Mouse (Mus musculus): ENCODE measurements around the gene Col23a1. TPM values are rescaled to one million over a fixed set of nuclear protein-coding genes. Genes with fewer than 3 reads are reported as not detected.

Col23a1 gene
- polyA plus RNA-seq, 1 experiment from 2014 or later = 13.3 TPM

DNA sequence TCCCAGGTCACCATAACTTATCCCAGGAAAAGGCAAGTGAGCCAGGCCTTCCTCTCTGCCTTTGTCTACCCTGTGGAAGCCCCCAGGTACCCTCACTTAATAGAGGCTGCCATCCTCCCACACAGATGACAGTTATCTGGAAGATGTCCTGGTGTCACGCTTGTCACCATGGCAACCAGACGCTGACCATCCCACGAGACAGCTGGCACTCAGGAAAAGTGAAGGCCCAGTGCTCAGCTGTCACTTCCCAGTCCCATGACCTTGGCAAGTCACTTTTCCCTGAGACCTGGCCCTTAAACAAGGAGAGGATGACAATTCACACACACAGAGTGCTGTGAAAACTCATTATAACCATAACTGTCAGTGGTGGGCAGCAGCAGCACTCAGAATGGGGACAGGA, 262.4 kb downstream of the Col23a1 start:
- no peak for ATAC-seq (ENCODE audit: insufficient number of reproducible peaks, insufficient read depth, low FRiP score, low read depth)
- no peak overlapping the region for H3K4me2 ChIP-seq (ENCODE audit: low read length)
- WGBS = 42% methylated on average over 3 of the region's 3 CpGs
- peaks cover 10 to 14% of the 10 kb centered on the region in 2 experiments; a peak in 3 of 4 replicates for H3K4me1 ChIP-seq (ENCODE audit: control insufficient read depth in 2 of 2, insufficient read depth in 2 of 2, low read length in 2 of 2)
- H3K36me3 ChIP-seq (ENCODE audit: control insufficient read depth, insufficient read depth, low read length) = no peaks in the 10 kb centered on the region
- no peak overlapping the region for H3K9ac ChIP-seq (ENCODE audit: low read length)
- H3K27ac ChIP-seq (replicated peaks in 1 of 2; ENCODE audit: control insufficient read depth in 1 of 2, insufficient read depth in 1 of 2, low read depth in 2 of 2, low read length in 2 of 2) = no peak overlapping the region
- H3K9me3 ChIP-seq (ENCODE audit: control insufficient read depth, low read length) = no peaks in the 10 kb centered on the region
- no peak overlapping the region for H3K4me3 ChIP-seq (ENCODE audit: control insufficient read depth in 1 of 2, insufficient read depth in 1 of 2, low read depth in 1 of 2, low read length in 2 of 2)
- H3K27me3 ChIP-seq (ENCODE audit: control insufficient read depth, insufficient read depth, low read length) = no peaks in the 10 kb centered on the region

DNA sequence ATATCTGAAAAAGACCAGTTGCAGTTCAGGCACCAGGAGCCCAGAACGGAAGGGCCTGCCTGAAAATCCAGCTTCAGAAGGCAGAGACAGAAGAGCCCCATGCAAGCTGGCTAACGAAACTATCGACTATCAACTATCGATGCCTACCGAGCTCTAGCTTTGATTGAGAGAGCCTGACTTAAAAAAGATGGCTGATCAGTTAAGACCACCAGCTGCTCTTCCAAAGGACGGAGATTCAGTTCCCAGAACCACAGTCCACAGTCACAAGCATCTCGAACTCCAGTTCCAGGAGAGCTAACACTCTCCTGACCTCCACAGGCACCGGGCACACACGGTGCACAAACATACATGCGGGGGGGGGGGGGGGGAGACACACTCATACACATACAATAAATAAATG, 264.9 kb downstream of the Col23a1 start:
- 65% methylated on average over 9 of the region's 10 CpGs for WGBS
- no peak for ATAC-seq (ENCODE audit: insufficient number of reproducible peaks, insufficient read depth, low FRiP score, low read depth)
- Histone ChIP-seq H3K9me3 (ENCODE audit: control insufficient read depth, low read length) (no peaks in the 10 kb centered on the region), H3K9ac (ENCODE audit: low read length) (no peak overlapping the region), H3K4me3 (ENCODE audit: control insufficient read depth in 1 of 2, insufficient read depth in 1 of 2, low read depth in 1 of 2, low read length in 2 of 2) (no peak overlapping the region), H3K27ac (replicated peaks in 1 of 2; ENCODE audit: control insufficient read depth in 1 of 2, insufficient read depth in 1 of 2, low read depth in 2 of 2, low read length in 2 of 2) (no peak overlapping the region), H3K27me3 (ENCODE audit: control insufficient read depth, insufficient read depth, low read length) (no peaks in the 10 kb centered on the region), H3K36me3 (ENCODE audit: control insufficient read depth, insufficient read depth, low read length) (no peaks in the 10 kb centered on the region), H3K4me2 (ENCODE audit: low read length) (no peak overlapping the region), H3K4me1 (ENCODE audit: control insufficient read depth in 2 of 2, insufficient read depth in 2 of 2, low read length in 2 of 2) (peaks cover 10 to 14% of the 10 kb centered on the region in 2 experiments; a peak in 3 of 4 replicates)

DNA sequence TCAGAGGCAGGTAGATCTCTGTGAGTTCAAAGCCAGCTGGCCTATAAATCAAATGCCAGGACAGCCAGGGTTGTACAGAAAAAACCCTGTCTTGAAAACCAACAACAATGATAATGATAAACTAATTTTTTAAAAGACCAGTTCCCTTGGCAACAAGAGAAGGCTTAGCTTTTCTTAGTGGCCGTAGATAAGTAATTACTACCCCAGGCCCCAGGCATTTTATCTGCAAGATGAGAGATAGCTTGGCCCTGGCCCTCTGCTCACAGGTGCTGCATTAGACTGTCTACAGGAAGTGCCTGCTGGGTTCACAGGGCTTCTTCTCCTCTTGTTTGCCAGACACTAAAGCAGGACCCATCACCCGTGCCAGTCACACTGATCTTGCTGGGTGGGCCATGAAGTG, 265.3 kb downstream of the Col23a1 start:
- H3K4me3 ChIP-seq (ENCODE audit: control insufficient read depth in 1 of 2, insufficient read depth in 1 of 2, low read depth in 1 of 2, low read length in 2 of 2) = no peak overlapping the region
- no peaks in the 10 kb centered on the region for H3K36me3 ChIP-seq (ENCODE audit: control insufficient read depth, insufficient read depth, low read length)
- WGBS = 46% methylated on average over 2 of the region's 2 CpGs
- no peak overlapping the region for H3K9ac ChIP-seq (ENCODE audit: low read length)
- no peak overlapping the region for H3K4me2 ChIP-seq (ENCODE audit: low read length)
- H3K4me1 ChIP-seq (ENCODE audit: control insufficient read depth in 2 of 2, insufficient read depth in 2 of 2, low read length in 2 of 2) = peaks cover 10 to 14% of the 10 kb centered on the region in 2 experiments; a peak in 3 of 4 replicates
- H3K27me3 ChIP-seq (ENCODE audit: control insufficient read depth, insufficient read depth, low read length) = no peaks in the 10 kb centered on the region
- no peak for ATAC-seq (ENCODE audit: insufficient number of reproducible peaks, insufficient read depth, low FRiP score, low read depth)
- no peaks in the 10 kb centered on the region for H3K9me3 ChIP-seq (ENCODE audit: control insufficient read depth, low read length)
- H3K27ac ChIP-seq (replicated peaks in 1 of 2; ENCODE audit: control insufficient read depth in 1 of 2, insufficient read depth in 1 of 2, low read depth in 2 of 2, low read length in 2 of 2) = no peak overlapping the region

DNA sequence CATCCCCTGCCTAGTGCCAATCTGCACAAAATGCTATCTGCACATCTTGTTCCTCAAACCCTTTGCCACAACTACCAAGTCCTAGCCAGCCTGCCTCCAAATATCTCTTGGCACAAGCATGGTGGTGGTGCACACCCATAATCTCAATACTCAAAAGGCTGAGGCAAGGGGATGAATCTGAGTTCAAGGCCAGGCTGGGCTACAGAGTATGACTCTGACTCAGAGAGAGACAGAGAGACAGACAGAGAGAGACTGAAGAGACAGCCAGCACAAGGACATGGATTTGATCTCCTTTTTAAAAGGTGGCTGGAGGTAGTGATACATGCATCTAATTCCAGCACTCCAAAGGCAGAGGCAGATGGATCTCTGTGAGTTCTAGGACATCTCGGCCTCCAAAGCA, 273.6 kb downstream of the Col23a1 start:
- 74% methylated on average over 1 of the region's 1 CpGs for WGBS
- no peaks in the 10 kb centered on the region for H3K27me3 ChIP-seq (ENCODE audit: control insufficient read depth, insufficient read depth, low read length)
- no peaks in the 10 kb centered on the region for H3K36me3 ChIP-seq (ENCODE audit: control insufficient read depth, insufficient read depth, low read length)
- H3K4me1 ChIP-seq (ENCODE audit: control insufficient read depth in 2 of 2, insufficient read depth in 2 of 2, low read length in 2 of 2) = no peaks in the 10 kb centered on the region
- no peak overlapping the region for H3K4me2 ChIP-seq (ENCODE audit: low read length)
- no peak for ATAC-seq (ENCODE audit: insufficient number of reproducible peaks, insufficient read depth, low FRiP score, low read depth)
- H3K4me3 ChIP-seq (ENCODE audit: control insufficient read depth in 1 of 2, insufficient read depth in 1 of 2, low read depth in 1 of 2, low read length in 2 of 2) = no peak overlapping the region
- H3K27ac ChIP-seq (replicated peaks in 1 of 2; ENCODE audit: control insufficient read depth in 1 of 2, insufficient read depth in 1 of 2, low read depth in 2 of 2, low read length in 2 of 2) = no peak overlapping the region
- H3K9me3 ChIP-seq (ENCODE audit: control insufficient read depth, low read length) = peaks cover 3% of the 10 kb centered on the region; the same call in 1 of the 2 replicates
- H3K9ac ChIP-seq (ENCODE audit: low read length) = no peak overlapping the region

DNA sequence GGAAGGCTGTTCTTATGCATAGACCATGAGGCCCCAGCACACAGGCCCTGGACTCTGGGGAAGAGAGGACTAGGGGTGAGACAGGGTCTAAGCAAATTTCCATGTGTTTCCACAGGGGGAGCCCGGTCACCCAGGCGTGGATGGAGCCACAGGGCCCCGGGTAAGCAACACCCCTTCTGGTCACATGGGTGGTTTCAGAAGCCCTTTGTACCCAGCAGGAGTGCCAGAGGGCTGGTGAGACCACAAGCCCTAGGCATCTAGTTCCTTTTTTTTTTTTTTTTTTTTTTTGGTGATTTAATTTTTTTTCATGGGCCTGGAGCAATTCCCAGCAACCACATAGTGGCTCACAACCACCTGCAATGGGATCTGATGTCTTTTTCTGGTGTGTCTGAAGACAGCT, 275.3 kb downstream of the Col23a1 start:
- H3K9me3 ChIP-seq (ENCODE audit: control insufficient read depth, low read length) = peaks cover 3% of the 10 kb centered on the region; the same call in 1 of the 2 replicates
- no peak overlapping the region for H3K9ac ChIP-seq (ENCODE audit: low read length)
- no peak overlapping the region for H3K27ac ChIP-seq (replicated peaks in 1 of 2; ENCODE audit: control insufficient read depth in 1 of 2, insufficient read depth in 1 of 2, low read depth in 2 of 2, low read length in 2 of 2)
- no peaks in the 10 kb centered on the region for H3K4me1 ChIP-seq (ENCODE audit: control insufficient read depth in 2 of 2, insufficient read depth in 2 of 2, low read length in 2 of 2)
- no peak overlapping the region for H3K4me3 ChIP-seq (ENCODE audit: control insufficient read depth in 1 of 2, insufficient read depth in 1 of 2, low read depth in 1 of 2, low read length in 2 of 2)
- H3K4me2 ChIP-seq (ENCODE audit: low read length) = no peak overlapping the region
- no peaks in the 10 kb centered on the region for H3K27me3 ChIP-seq (ENCODE audit: control insufficient read depth, insufficient read depth, low read length)
- H3K36me3 ChIP-seq (ENCODE audit: control insufficient read depth, insufficient read depth, low read length) = no peaks in the 10 kb centered on the region
- 36% methylated on average over 3 of the region's 3 CpGs for WGBS
- no peak for ATAC-seq (ENCODE audit: insufficient number of reproducible peaks, insufficient read depth, low FRiP score, low read depth)

DNA sequence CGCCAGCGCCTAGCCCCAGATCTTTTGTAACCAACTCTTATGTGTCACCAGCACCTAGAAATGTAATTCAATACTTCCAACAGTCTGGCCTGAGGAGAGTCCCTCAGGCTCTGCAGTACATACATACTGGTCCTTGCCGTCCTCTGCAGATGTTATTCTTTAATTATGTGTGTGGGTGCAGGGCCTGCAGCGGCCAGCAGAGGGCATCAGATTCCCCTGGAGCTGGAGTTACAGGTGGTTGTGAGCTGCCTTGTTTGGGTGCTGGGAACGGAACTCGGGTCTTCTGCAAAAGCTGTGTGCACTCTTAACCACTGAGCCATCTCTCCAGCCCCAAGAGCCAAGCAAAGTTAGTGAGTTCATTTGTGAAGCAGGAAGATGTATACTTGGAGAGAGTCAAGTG, 276.2 kb downstream of the Col23a1 start:
- peaks cover 3% of the 10 kb centered on the region; the same call in 1 of the 2 replicates for H3K9me3 ChIP-seq (ENCODE audit: control insufficient read depth, low read length)
- H3K27me3 ChIP-seq (ENCODE audit: control insufficient read depth, insufficient read depth, low read length) = no peaks in the 10 kb centered on the region

DNA sequence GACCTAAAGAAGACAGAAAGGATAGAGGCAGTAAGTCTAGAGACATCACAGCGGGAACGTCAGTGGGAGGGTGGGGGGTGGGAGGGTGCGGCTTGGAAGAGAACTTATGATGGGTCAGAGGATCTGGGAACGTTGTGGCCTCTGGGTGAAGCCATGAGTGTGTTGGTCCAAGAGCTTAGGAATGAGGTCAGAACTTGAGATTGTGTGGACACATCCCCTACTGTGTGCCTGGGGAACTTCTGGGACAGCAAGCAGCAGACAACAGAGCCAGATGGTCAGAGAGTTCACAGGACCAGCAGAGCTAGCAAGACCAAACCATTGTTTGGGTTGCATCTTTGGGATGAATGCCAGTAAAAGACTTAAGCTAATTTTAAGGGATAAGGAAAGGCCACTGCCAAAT, 279.1 kb downstream of the Col23a1 start:
- Histone ChIP-seq H3K27me3 (ENCODE audit: control insufficient read depth, insufficient read depth, low read length) (no peaks in the 10 kb centered on the region), H3K27ac (replicated peaks in 1 of 2; ENCODE audit: control insufficient read depth in 1 of 2, insufficient read depth in 1 of 2, low read depth in 2 of 2, low read length in 2 of 2) (no peak overlapping the region), H3K4me1 (ENCODE audit: control insufficient read depth in 2 of 2, insufficient read depth in 2 of 2, low read length in 2 of 2) (no peaks in the 10 kb centered on the region), H3K9ac (ENCODE audit: low read length) (no peak overlapping the region), H3K4me2 (ENCODE audit: low read length) (no peak overlapping the region), H3K4me3 (ENCODE audit: control insufficient read depth in 1 of 2, insufficient read depth in 1 of 2, low read depth in 1 of 2, low read length in 2 of 2) (no peak overlapping the region), H3K36me3 (ENCODE audit: control insufficient read depth, insufficient read depth, low read length) (no peaks in the 10 kb centered on the region), H3K9me3 (ENCODE audit: control insufficient read depth, low read length) (peaks cover 3% of the 10 kb centered on the region; the same call in 1 of the 2 replicates)
- ATAC-seq (ENCODE audit: insufficient number of reproducible peaks, insufficient read depth, low FRiP score, low read depth) = no peak
- WGBS = 84% methylated on average over 4 of the region's 4 CpGs

More for the DNA sequence above, 276.2 kb downstream of the Col23a1 start:
- ATAC-seq (ENCODE audit: insufficient number of reproducible peaks, insufficient read depth, low FRiP score, low read depth) = no peak
- Histone ChIP-seq H3K9ac (ENCODE audit: low read length) (no peak overlapping the region), H3K4me3 (ENCODE audit: control insufficient read depth in 1 of 2, insufficient read depth in 1 of 2, low read depth in 1 of 2, low read length in 2 of 2) (no peak overlapping the region), H3K4me2 (ENCODE audit: low read length) (no peak overlapping the region), H3K4me1 (ENCODE audit: control insufficient read depth in 2 of 2, insufficient read depth in 2 of 2, low read length in 2 of 2) (no peaks in the 10 kb centered on the region), H3K36me3 (ENCODE audit: control insufficient read depth, insufficient read depth, low read length) (no peaks in the 10 kb centered on the region), H3K27ac (replicated peaks in 1 of 2; ENCODE audit: control insufficient read depth in 1 of 2, insufficient read depth in 1 of 2, low read depth in 2 of 2, low read length in 2 of 2) (no peak overlapping the region)
- WGBS = 87% methylated on average over 6 of the region's 6 CpGs

GRCm38 (mm10) chr11:51576454-51576853, 286.7 kb downstream of the Col23a1 start:
- no peaks in the 10 kb centered on the region for H3K27me3 ChIP-seq (ENCODE audit: control insufficient read depth, insufficient read depth, low read length)
- H3K4me3 ChIP-seq (ENCODE audit: control insufficient read depth in 1 of 2, insufficient read depth in 1 of 2, low read depth in 1 of 2, low read length in 2 of 2) = no peak overlapping the region
- peaks cover 0 to 2% of the 10 kb centered on the region in 2 experiments; a peak in 1 of 4 replicates for H3K4me1 ChIP-seq (ENCODE audit: control insufficient read depth in 2 of 2, insufficient read depth in 2 of 2, low read length in 2 of 2)
- H3K9ac ChIP-seq (ENCODE audit: low read length) = no peak overlapping the region
- ATAC-seq (ENCODE audit: insufficient number of reproducible peaks, insufficient read depth, low FRiP score, low read depth) = no peak
- no peaks in the 10 kb centered on the region for H3K36me3 ChIP-seq (ENCODE audit: control insufficient read depth, insufficient read depth, low read length)
- H3K27ac ChIP-seq (replicated peaks in 1 of 2; ENCODE audit: control insufficient read depth in 1 of 2, insufficient read depth in 1 of 2, low read depth in 2 of 2, low read length in 2 of 2) = no peak overlapping the region
- no peaks in the 10 kb centered on the region for H3K9me3 ChIP-seq (ENCODE audit: control insufficient read depth, low read length)
- WGBS = 76% methylated on average over 4 of the region's 4 CpGs
- no peak overlapping the region for H3K4me2 ChIP-seq (ENCODE audit: low read length)
